9 mouse cellular contexts compared by ENCODE assay signal in the genomic region with DNA sequence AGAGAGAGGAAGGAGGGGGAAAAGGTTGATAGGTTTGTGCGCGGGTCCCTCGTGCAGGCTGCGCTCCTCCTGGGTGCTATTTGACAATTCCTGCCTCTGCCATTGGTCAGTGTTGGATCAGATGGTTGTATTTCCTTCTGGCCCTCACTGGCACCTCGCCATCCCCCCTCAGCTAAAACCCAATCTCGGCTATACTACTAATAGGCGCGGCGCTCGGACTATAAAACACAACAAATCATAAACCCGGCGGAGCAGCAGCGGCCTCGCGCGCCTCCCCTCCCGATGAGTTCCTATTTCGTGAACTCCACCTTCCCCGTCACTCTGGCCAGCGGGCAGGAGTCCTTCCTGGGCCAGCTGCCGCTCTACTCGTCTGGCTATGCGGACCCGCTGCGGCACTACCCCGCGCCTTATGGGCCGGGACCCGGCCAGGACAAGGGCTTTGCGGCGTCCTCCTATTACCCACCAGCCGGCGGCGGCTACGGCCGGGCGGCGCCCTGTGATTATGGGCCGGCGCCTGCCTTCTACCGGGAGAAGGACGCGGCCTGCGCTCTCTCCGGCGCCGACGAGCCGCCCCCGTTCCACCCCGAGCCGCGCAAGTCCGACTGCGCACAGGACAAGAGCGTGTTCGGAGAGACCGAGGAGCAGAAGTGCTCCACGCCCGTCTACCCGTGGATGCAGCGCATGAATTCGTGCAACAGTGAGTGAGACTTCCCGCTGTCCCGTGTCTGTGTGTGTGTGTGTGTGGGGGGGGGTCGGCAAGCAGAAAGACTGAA. TPM values are rescaled to one million over a fixed set of nuclear protein-coding genes. Genes with fewer than 3 reads are reported as not detected.
DNase-seq lines count a peak whose midpoint lies in the region; ATAC-seq and TF ChIP-seq lines count a peak whose summit lies in the region.
"Had no signal": no experiment of that assay in that cellular context is flagged by ENCODE, and none has a peak within 500 bp of the region (broad histone marks: within the 10 kb centered on the region; RNA-seq: fewer than 3 reads in every experiment).

No protein-coding gene starts in this region.

- peaks cover 4% of the 10 kb centered on the region; the same call in 1 of the 2 replicates for H3K4me1 ChIP-seq in lung, adult 2 months (ENCODE audit: control insufficient read depth, insufficient read depth, low read length)
- H3K4me1 ChIP-seq in hindbrain, embryonic 11.5 days (replicated peaks; ENCODE audit: control insufficient read depth, insufficient read depth, low read length): no peaks in the 10 kb centered on the region
- H3K4me1 ChIP-seq in neural tube, embryonic 13.5 days (replicated peaks): peaks cover 67% of the 10 kb centered on the region

- no peak for TF ChIP-seq CTCF in lung, adult 2 months (IDR thresholded peaks at IDR 0.05; ENCODE audit: insufficient read depth, low read length)

- ATAC-seq in hindbrain, embryonic 11.5 days (ENCODE audit: low FRiP score): no peak
- peak; percentile 57 for ATAC-seq in neural tube, embryonic 13.5 days (ENCODE audit: low read depth)
- ATAC-seq: Patski had no signal

- peak overlapping the region; percentile 28; the same call in 1 of the 2 replicates for H3K4me2 ChIP-seq in hindbrain, embryonic 11.5 days (replicated peaks; ENCODE audit: low read depth, low read length)
- peak overlapping the region; percentile 96 for H3K4me2 ChIP-seq in neural tube, embryonic 13.5 days

- no peaks in the 10 kb centered on the region for H3K36me3 ChIP-seq in hindbrain, embryonic 11.5 days (ENCODE audit: control insufficient read depth, insufficient read depth, low read length)
- peaks cover 31% of the 10 kb centered on the region for H3K36me3 ChIP-seq in neural tube, embryonic 13.5 days

- H3K27ac ChIP-seq in hindbrain, embryonic 11.5 days (ENCODE audit: low read depth, low read length): peak overlapping the region; percentile 53
- peak overlapping the region; percentile 100 for H3K27ac ChIP-seq in neural tube, embryonic 13.5 days (replicated peaks)

- H3K9me3 ChIP-seq in hindbrain, embryonic 11.5 days (ENCODE audit: control insufficient read depth, low read length): no peaks in the 10 kb centered on the region
- no peaks in the 10 kb centered on the region for H3K9me3 ChIP-seq in neural tube, embryonic 13.5 days

- peak; percentile 39 for DNase-seq in lung, adult 2 months
- DNase-seq in lung, postnatal 25 days (ENCODE audit: low spot score): no peak
- DNase-seq in hindbrain, embryonic 11.5 days (ENCODE audit: low spot score): no peak
- DNase-seq in large intestine, adult 2 months (ENCODE audit: low read depth, low spot score): peak; percentile 55
- DNase-seq in layer of hippocampus, postnatal 10 days (ENCODE audit: low spot score in 2 of 2): no peak
- no peak for DNase-seq in gastrocnemius, postnatal 4 days (ENCODE audit: low spot score in 2 of 2)
- no peak for DNase-seq in frontal cortex, adult 2 months (ENCODE audit: extremely low spot score in 1 of 2, low spot score in 1 of 2)

- H3K27me3 ChIP-seq in hindbrain, embryonic 11.5 days (ENCODE audit: control insufficient read depth, insufficient read depth, low read length): peaks cover 97% of the 10 kb centered on the region
- no peaks in the 10 kb centered on the region for H3K27me3 ChIP-seq in neural tube, embryonic 13.5 days
- H3K27me3 ChIP-seq: Patski had no signal

- no peak; the same call in 1 of the 2 replicates for TF ChIP-seq POLR2A in lung, adult 2 months (IDR thresholded peaks at IDR 0.05; ENCODE audit: borderline replicate concordance, extremely low read depth, low read depth, low read length)

- WGBS in lung, adult 2 months: 2% methylated on average over 66 of the region's 66 CpGs
- under 1% methylated on average over 66 of the region's 66 CpGs for WGBS in hindbrain, embryonic 11.5 days
- 1% methylated on average over 66 of the region's 66 CpGs for WGBS in large intestine, adult 2 months
- WGBS in neural tube, embryonic 13.5 days: under 1% methylated on average over 66 of the region's 66 CpGs

- H3K4me3 ChIP-seq in lung, adult 2 months (replicated peaks; ENCODE audit: extremely low read depth, low read depth, low read length): peak overlapping the region; percentile 83
- peak overlapping the region; percentile 33 for H3K4me3 ChIP-seq in hindbrain, embryonic 11.5 days (ENCODE audit: low read depth, low read length)
- peak overlapping the region; percentile 99 for H3K4me3 ChIP-seq in neural tube, embryonic 13.5 days

- H3K9ac ChIP-seq in hindbrain, embryonic 11.5 days (ENCODE audit: low read depth, low read length): peak overlapping the region; percentile 44; the same call in 1 of the 2 replicates
- peak overlapping the region; percentile 100 for H3K9ac ChIP-seq in neural tube, embryonic 13.5 days

RNA-seq across cellular contexts. Expression of gene Hoxb5, which starts 4.1 kb away (rescaled TPM):
- polyA plus RNA-seq in lung, adult 2 months (2012; rRNA removed): 12.1 and 15.6 TPM in 2 replicates
- polyA plus RNA-seq in hindbrain, embryonic 11.5 days (2014; fragmentation: Nextera tagmentation; extraction: Ambion mirVana): 33.1 and 42.5 TPM in 2 replicates
- polyA plus RNA-seq in large intestine, adult 2 months (2012; rRNA removed): 2.6 and 5.1 TPM in 2 replicates
- 67.1 and 88.3 TPM in 2 replicates for polyA plus RNA-seq in neural tube, embryonic 13.5 days (2015; fragmentation: Nextera tagmentation; extraction: Ambion mirVana)
- total RNA-seq in layer of hippocampus, postnatal 10 days (2021): not detected
- 1 to 10 TPM in 1 of 2 experiments, under 1 TPM in 1; 0.80 to 1.1 TPM for total RNA-seq in gastrocnemius, postnatal 4 days (2021)
- polyA plus RNA-seq in frontal cortex, adult 2 months (2012; rRNA removed): 0.11 TPM in 1 of 2 replicates, not detected in the other

RNA-seq across cellular contexts. Expression of gene Hoxb6, which starts 6.8 kb away (rescaled TPM):
- polyA plus RNA-seq in lung, adult 2 months (2012; rRNA removed): 8.1 and 8.2 TPM in 2 replicates
- 15.9 and 38.5 TPM in 2 replicates for polyA plus RNA-seq in hindbrain, embryonic 11.5 days (2014; fragmentation: Nextera tagmentation; extraction: Ambion mirVana)
- polyA plus RNA-seq in large intestine, adult 2 months (2012; rRNA removed): 4.7 and 23.1 TPM in 2 replicates
- 171 and 174 TPM in 2 replicates for polyA plus RNA-seq in neural tube, embryonic 13.5 days (2015; fragmentation: Nextera tagmentation; extraction: Ambion mirVana)
- not detected for total RNA-seq in layer of hippocampus, postnatal 10 days (2021)
- total RNA-seq in gastrocnemius, postnatal 4 days (2021): 1 to 10 TPM in 1 of 2 experiments, under 1 TPM in 1; 0.62 to 1.3 TPM
- not detected in 2 replicates for polyA plus RNA-seq in frontal cortex, adult 2 months (2012; rRNA removed)

RNA-seq across cellular contexts. Expression of gene Hoxb7, which starts 12.7 kb away (rescaled TPM):
- polyA plus RNA-seq in lung, adult 2 months (2012; rRNA removed): 0.52 and 1.1 TPM in 2 replicates
- polyA plus RNA-seq in hindbrain, embryonic 11.5 days (2014; fragmentation: Nextera tagmentation; extraction: Ambion mirVana): 4.0 and 11.2 TPM in 2 replicates
- 1.4 and 6.5 TPM in 2 replicates for polyA plus RNA-seq in large intestine, adult 2 months (2012; rRNA removed)
- polyA plus RNA-seq in neural tube, embryonic 13.5 days (2015; fragmentation: Nextera tagmentation; extraction: Ambion mirVana): 124 and 125 TPM in 2 replicates
- total RNA-seq in layer of hippocampus, postnatal 10 days (2021): not detected
- 1 to 10 TPM; 1.8 to 2.1 TPM for total RNA-seq in gastrocnemius, postnatal 4 days (2021)
- polyA plus RNA-seq in frontal cortex, adult 2 months (2012; rRNA removed): not detected in 2 replicates

RNA-seq across cellular contexts. Expression of gene Hoxb8, which starts 17.4 kb away (rescaled TPM):
- polyA plus RNA-seq in lung, adult 2 months (2012; rRNA removed): 0.18 and 0.44 TPM in 2 replicates
- 3.1 and 7.0 TPM in 2 replicates for polyA plus RNA-seq in hindbrain, embryonic 11.5 days (2014; fragmentation: Nextera tagmentation; extraction: Ambion mirVana)
- 2.6 and 11.7 TPM in 2 replicates for polyA plus RNA-seq in large intestine, adult 2 months (2012; rRNA removed)
- 81.7 and 114 TPM in 2 replicates for polyA plus RNA-seq in neural tube, embryonic 13.5 days (2015; fragmentation: Nextera tagmentation; extraction: Ambion mirVana)
- total RNA-seq in layer of hippocampus, postnatal 10 days (2021): not detected
- 1 to 10 TPM in 1 of 2 experiments, under 1 TPM in 1; 0.98 to 1.3 TPM for total RNA-seq in gastrocnemius, postnatal 4 days (2021)
- 0.06 TPM in 1 of 2 replicates, not detected in the other for polyA plus RNA-seq in frontal cortex, adult 2 months (2012; rRNA removed)

RNA-seq across cellular contexts. Expression of gene Hoxb4, which starts 19.0 kb away (rescaled TPM):
- 9.9 and 12.5 TPM in 2 replicates for polyA plus RNA-seq in lung, adult 2 months (2012; rRNA removed)
- polyA plus RNA-seq in hindbrain, embryonic 11.5 days (2014; fragmentation: Nextera tagmentation; extraction: Ambion mirVana): 3.5 and 5.1 TPM in 2 replicates
- polyA plus RNA-seq in large intestine, adult 2 months (2012; rRNA removed): 2.5 and 3.0 TPM in 2 replicates
- polyA plus RNA-seq in neural tube, embryonic 13.5 days (2015; fragmentation: Nextera tagmentation; extraction: Ambion mirVana): 7.5 and 8.7 TPM in 2 replicates
- not detected for total RNA-seq in layer of hippocampus, postnatal 10 days (2021)
- total RNA-seq in gastrocnemius, postnatal 4 days (2021): under 1 TPM; 0.57 to 0.91 TPM
- 0.04 TPM in 1 of 2 replicates, not detected in the other for polyA plus RNA-seq in frontal cortex, adult 2 months (2012; rRNA removed)

Comparison
In these comparisons a context has a peak if more than half of its experiments do, and no peak if none do; other contexts are left out.
1. DNase-seq: peak in lung, adult 2 months (single experiment) and large intestine, adult 2 months (single experiment); none in lung, postnatal 25 days (single experiment), hindbrain, embryonic 11.5 days (single experiment), layer of hippocampus, postnatal 10 days (0 of 2), gastrocnemius, postnatal 4 days (0 of 2) and frontal cortex, adult 2 months (0 of 2).
2. H3K4me3 ChIP-seq: peak in every context shown above with its lines; median percentile 99 in neural tube, embryonic 13.5 days; 83 in lung, adult 2 months; 33 in hindbrain, embryonic 11.5 days.
3. RNA of gene Hoxb7, which starts 12.7 kb away (polyA plus RNA-seq): 124 to 125 TPM in neural tube, embryonic 13.5 days; 1.4 to 6.5 TPM in large intestine, adult 2 months, 4.0 to 11.2 TPM in hindbrain, embryonic 11.5 days, 0.52 to 1.1 TPM in lung, adult 2 months and not detected in frontal cortex, adult 2 months; every median in the first group is over 10 times any median in the second.